Mouse (Mus musculus) induced T-regulatory cell, adult 2 months (primary cell): Measurements from ENCODE around the gene Btbd35f16.
"Not testable (repeated sequence)": the region's sequence is repeated elsewhere in the genome, so short reads cannot be mapped to it uniquely, and the experiment has no call there.

ENCODE experiments used
- DNase-seq: peaks from one replicate; pipeline ENCODE4 v3.0.0-alpha.2; 2012; ENCODE audit warnings: low read depth

Btbd35f16 gene

GRCm38 (mm10) chrX:3956902-3957301 lies at the start of gene Btbd35f16:
Gene Btbd35f16, minus strand, starts transcription at chrX:3957002.
- DNase-seq: not testable (repeated sequence)
